Comparison of ENCODE assay signal across 8 mouse cellular contexts in the genomic region with DNA sequence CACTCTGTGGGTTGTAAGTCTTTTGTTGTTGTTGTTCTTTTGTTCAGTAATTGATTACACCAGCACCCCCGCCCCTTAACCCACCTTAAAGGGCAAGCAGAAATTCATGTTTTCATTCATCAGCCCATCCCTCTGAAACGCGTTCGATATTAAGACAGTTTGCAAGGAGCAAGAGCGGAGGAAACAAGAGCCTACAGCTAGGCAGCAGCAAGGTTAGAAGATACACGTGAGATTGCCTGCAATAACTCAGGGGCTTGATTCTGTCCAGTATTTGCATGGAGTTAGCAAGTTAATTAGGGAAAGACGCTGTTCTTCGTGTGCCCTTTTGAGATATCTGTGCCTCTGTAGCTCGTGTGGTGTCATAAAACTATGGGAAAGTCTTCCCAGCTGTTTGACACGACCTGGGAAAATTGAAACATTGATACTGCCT.
DNase-seq lines count a peak whose midpoint lies in the region; ATAC-seq and TF ChIP-seq lines count a peak whose summit lies in the region.

No protein-coding gene starts in this region.

- H3ac ChIP-seq in myocyte (ENCODE audit: control insufficient read depth, insufficient read length), result no peak overlapping the region

- no peaks in the 10 kb centered on the region for H3K36me3 ChIP-seq in kidney, embryonic 16.5 days (ENCODE audit: insufficient read depth, low read length)
- no peaks in the 10 kb centered on the region for H3K36me3 ChIP-seq in embryonic facial prominence, embryonic 12.5 days
- no peaks in the 10 kb centered on the region for H3K36me3 ChIP-seq in intestine, embryonic 14.5 days (ENCODE audit: control insufficient read depth, insufficient read depth, low read length)
- H3K36me3 ChIP-seq in myocyte (ENCODE audit: control insufficient read depth, insufficient read depth), result no peaks in the 10 kb centered on the region

- no peak for TF ChIP-seq POLR2A in myocyte (IDR thresholded peaks at IDR 0.05; ENCODE audit: insufficient read length, low read depth)

- no peaks in the 10 kb centered on the region for H3K9me3 ChIP-seq in kidney, embryonic 16.5 days (ENCODE audit: low read length)
- H3K9me3 ChIP-seq in embryonic facial prominence, embryonic 12.5 days, result no peaks in the 10 kb centered on the region
- H3K9me3 ChIP-seq in intestine, embryonic 14.5 days (ENCODE audit: control insufficient read depth, low read length), result no peaks in the 10 kb centered on the region

- peak; percentile 59 for ATAC-seq in kidney, embryonic 16.5 days (ENCODE audit: low FRiP score, low TSS enrichment)
- ATAC-seq in embryonic facial prominence, embryonic 12.5 days (ENCODE audit: insufficient number of reproducible peaks, insufficient read depth, low FRiP score, low TSS enrichment), result no peak; the same call in 1 of the 2 replicates
- ATAC-seq in intestine, embryonic 14.5 days (replicated peaks; ENCODE audit: low FRiP score, low TSS enrichment, low read depth), result peak; percentile 38

- H3K4me3 ChIP-seq in kidney, embryonic 16.5 days (ENCODE audit: low read length), result peak overlapping the region; percentile 42
- peak overlapping the region; percentile 13 for H3K4me3 ChIP-seq in embryonic facial prominence, embryonic 12.5 days
- H3K4me3 ChIP-seq in intestine, embryonic 14.5 days (ENCODE audit: low read depth, low read length), result peak overlapping the region; percentile 22
- H3K4me3 ChIP-seq in myocyte, result no peak overlapping the region

- H3K4me2 ChIP-seq in kidney, embryonic 16.5 days (replicated peaks; ENCODE audit: low read depth, low read length), result peak overlapping the region; percentile 64
- H3K4me2 ChIP-seq in embryonic facial prominence, embryonic 12.5 days (replicated peaks), result peak overlapping the region; percentile 49
- peak overlapping the region; percentile 48 for H3K4me2 ChIP-seq in intestine, embryonic 14.5 days (ENCODE audit: low read length)
- peak overlapping the region; percentile 67 for H3K4me2 ChIP-seq in myocyte (ENCODE audit: low read depth)

- peaks cover 28% of the 10 kb centered on the region for H3K4me1 ChIP-seq in kidney, embryonic 16.5 days (ENCODE audit: insufficient read depth, low read length)
- peaks cover 41% of the 10 kb centered on the region for H3K4me1 ChIP-seq in embryonic facial prominence, embryonic 12.5 days
- H3K4me1 ChIP-seq in intestine, embryonic 14.5 days (replicated peaks; ENCODE audit: control insufficient read depth, insufficient read depth, low read length), result peaks cover 6% of the 10 kb centered on the region

- H3K27me3 ChIP-seq in kidney, embryonic 16.5 days (ENCODE audit: insufficient read depth, low read length), result no peaks in the 10 kb centered on the region
- no peaks in the 10 kb centered on the region for H3K27me3 ChIP-seq in embryonic facial prominence, embryonic 12.5 days
- H3K27me3 ChIP-seq in intestine, embryonic 14.5 days (replicated peaks; ENCODE audit: control insufficient read depth, insufficient read depth, low read length), result no peaks in the 10 kb centered on the region
- H3K27me3 ChIP-seq in myocyte (ENCODE audit: control insufficient read depth, insufficient read depth, insufficient read length), result no peaks in the 10 kb centered on the region

- H3K79me2 ChIP-seq in myocyte (ENCODE audit: control insufficient read depth, insufficient read depth), result no peaks in the 10 kb centered on the region

- peak overlapping the region; percentile 86 for H3K27ac ChIP-seq in kidney, embryonic 16.5 days (ENCODE audit: low read length)
- peak overlapping the region; percentile 74 for H3K27ac ChIP-seq in embryonic facial prominence, embryonic 12.5 days
- peak overlapping the region; percentile 62; the same call in 1 of the 2 replicates for H3K27ac ChIP-seq in intestine, embryonic 14.5 days (ENCODE audit: low read depth)

- no peak for DNase-seq in kidney, adult 9 months
- DNase-seq in intestine, embryonic 14.5 days (ENCODE audit: low spot score), result peak; percentile 61
- DNase-seq in right cerebral cortex, postnatal 36 days (ENCODE audit: low spot score in 2 of 2), result no peak
- no peak for DNase-seq in gastrocnemius, adult 18-20 months (ENCODE audit: low spot score)
- no peak for DNase-seq in right cerebral cortex, adult 2 months (ENCODE audit: low spot score in 2 of 2)

- WGBS in kidney, embryonic 16.5 days, result 5% methylated on average over 10 of the region's 10 CpGs
- WGBS in embryonic facial prominence, embryonic 12.5 days, result 5% methylated on average over 10 of the region's 10 CpGs
- WGBS in intestine, embryonic 14.5 days, result 11% methylated on average over 10 of the region's 10 CpGs

- peak overlapping the region; percentile 43 for H3K9ac ChIP-seq in kidney, embryonic 16.5 days (replicated peaks; ENCODE audit: low read length)
- peak overlapping the region; percentile 28; the same call in 1 of the 2 replicates for H3K9ac ChIP-seq in embryonic facial prominence, embryonic 12.5 days
- peak overlapping the region; percentile 35; the same call in 1 of the 2 replicates for H3K9ac ChIP-seq in intestine, embryonic 14.5 days (ENCODE audit: low read length)

TF ChIP-seq in myocyte, 11 proteins besides CTCF, POLR2A, EP300 and RAD21:
- TF ChIP-seq TCF12 (IDR thresholded peaks at IDR 0.05; ENCODE audit: insufficient read depth, poor library complexity, severe bottlenecking) (no peak), TCF3 (IDR thresholded peaks at IDR 0.05; ENCODE audit: insufficient read length, low read depth) (no peak), USF1 (IDR thresholded peaks at IDR 0.05; ENCODE audit: low read depth) (no peak)
